Mouse (Mus musculus) intestine, embryonic 15.5 days (tissue): ENCODE results near the gene Cep78. TPM values are rescaled to one million over a fixed set of nuclear protein-coding genes. Genes with fewer than 3 reads are reported as not detected.
"Not testable (repeated sequence)": the region's sequence is repeated elsewhere in the genome, so short reads cannot be mapped to it uniquely, and the experiment has no call there.

Source experiments
- ATAC-seq: fragments of 200-750 bp; cut with Nextera tagmentation; 2 replicates; pipeline ENCODE4 v1.8.0; 2017; ENCODE audit warnings: moderate TSS enrichment, moderate library complexity
- H3K27ac ChIP-seq: fragments of 300-500 bp; sonication (generic); 2 replicates; pipeline ENCODE4 v1.5.1; 2015; ENCODE audit warnings: mild to moderate bottlenecking, inconsistent platforms
- H3K27me3 ChIP-seq: fragments of 300-500 bp; sonication (generic); replicated peaks from 2 replicates; pipeline ENCODE4 v1.6.1; 2015; ENCODE audit warnings: inconsistent platforms
- H3K36me3 ChIP-seq: fragments of 300-500 bp; sonication (generic); 2 replicates; pipeline ENCODE4 v1.6.1; 2015; ENCODE audit warnings: inconsistent platforms
- H3K4me1 ChIP-seq: fragments of 300-500 bp; sonication (generic); replicated peaks from 2 replicates; pipeline ENCODE4 v1.6.1; 2015; ENCODE audit warnings: inconsistent platforms
- H3K4me2 ChIP-seq: fragments of 300-500 bp; sonication (generic); replicated peaks from 2 replicates; pipeline ENCODE4 v1.6.1; 2015; ENCODE audit warnings: mild to moderate bottlenecking, inconsistent platforms
- H3K4me3 ChIP-seq: fragments of 300-500 bp; sonication (generic); replicated peaks from 2 replicates; pipeline ENCODE4 v1.5.1; 2015; ENCODE audit warnings: inconsistent platforms
- H3K9ac ChIP-seq: fragments of 300-500 bp; sonication (generic); 2 replicates; pipeline ENCODE4 v1.6.1; 2015; ENCODE audit warnings: inconsistent platforms
- H3K9me3 ChIP-seq: fragments of 300-500 bp; sonication (generic); 2 replicates; pipeline ENCODE4 v1.6.1; 2016; ENCODE audit warnings: inconsistent platforms
- WGBS: fragments of 180-500 bp; shearing (Covaris S2); methylation state at CpG from one replicate; pipeline ENCODE4 v1.1.7; 2015; 5-methylcytosine and 5-hydroxymethylcytosine counted together
- polyA plus RNA-seq: library from polyadenylated mRNA; unstranded; fragments of >200 nt; fragmentation: Nextera tagmentation; extraction: Ambion mirVana; gene quantifications from 2 replicates; pipeline ENCODE4 v1.2.1, GENCODE M21; 2015

Gene Cep78
- polyA plus RNA-seq = 16.6 and 18.5 TPM in 2 replicates

DNA sequence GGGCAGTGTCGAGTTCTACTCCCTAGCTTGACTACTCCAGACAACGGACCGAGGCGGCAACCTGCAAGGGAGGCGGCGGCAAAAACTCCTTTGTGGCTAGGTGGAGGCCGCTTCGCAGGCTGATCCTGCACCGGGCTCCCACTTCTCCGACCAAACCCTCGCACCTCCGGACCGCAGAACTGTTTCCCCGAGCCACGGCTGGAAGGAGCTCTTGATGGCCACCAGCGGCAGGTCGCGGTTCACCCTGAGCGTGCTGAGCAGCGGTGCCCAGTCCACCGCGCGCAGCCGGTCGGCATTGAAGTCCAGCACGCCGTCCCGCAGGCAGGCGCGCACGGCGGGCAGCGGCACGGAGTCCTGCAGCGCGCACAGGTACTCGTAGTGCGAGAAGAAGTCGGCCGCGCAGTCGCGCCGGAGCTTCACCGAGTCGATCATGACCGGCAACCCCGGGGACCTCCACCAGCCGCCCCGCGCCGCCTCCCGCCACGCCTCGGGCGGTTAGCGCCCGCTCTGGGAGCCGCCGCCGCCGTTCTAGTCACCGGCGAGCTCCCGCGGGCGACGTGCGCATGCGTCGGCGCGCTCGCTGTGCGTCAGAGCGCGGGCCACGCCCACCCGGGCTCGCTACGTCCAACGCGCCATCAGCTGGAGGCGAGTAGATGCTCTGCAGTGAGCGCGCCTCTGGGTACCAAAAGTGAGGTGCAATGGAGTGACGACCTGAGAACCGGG lies at the start of gene Cep78:
Gene Cep78 (minus strand): TSS at position 541 of the 723 bp plus-strand sequence.
- H3K36me3 ChIP-seq = no peaks in the 10 kb centered on the region
- H3K4me1 ChIP-seq = 0 out of 2 replicates have a peak, but pooled peaks cover 7% of the 10 kb centered on the region
- peak within 1 kb of the TSS; percentile 84 for H3K27ac ChIP-seq
- ATAC-seq = peak; percentile 96
- H3K9ac ChIP-seq = peak within 1 kb of the TSS; percentile 80
- H3K9me3 ChIP-seq = no peaks in the 10 kb centered on the region
- peak within 1 kb of the TSS; percentile 85 for H3K4me3 ChIP-seq
- WGBS = under 1% methylated on average over 88 of the region's 88 CpGs
- no peaks in the 10 kb centered on the region for H3K27me3 ChIP-seq
- H3K4me2 ChIP-seq = peak within 1 kb of the TSS; percentile 85

DNA sequence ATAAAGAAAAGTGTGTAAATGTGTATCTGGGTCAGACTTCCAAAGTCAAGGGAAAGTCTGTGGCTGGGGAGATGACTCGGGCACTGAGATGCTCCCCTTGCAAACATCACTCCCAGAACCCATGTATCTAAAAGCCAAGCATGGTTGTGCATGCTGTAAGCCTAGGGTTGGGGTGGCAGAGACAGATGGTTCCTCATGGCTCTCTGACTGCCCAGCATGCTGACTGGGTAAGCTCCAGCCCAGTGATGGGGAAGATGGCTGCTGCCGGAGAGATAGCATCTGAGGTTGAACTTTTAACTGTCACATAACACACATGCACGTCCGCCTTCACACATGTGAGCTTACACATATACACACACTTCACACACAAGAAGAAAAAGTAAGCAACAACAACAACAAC lies 46.5 kb upstream of the Cep78 start:
- no peaks in the 10 kb centered on the region for H3K36me3 ChIP-seq
- ATAC-seq = no peak
- H3K4me1 ChIP-seq = no peaks in the 10 kb centered on the region
- 83% methylated on average over 4 of the region's 4 CpGs for WGBS
- no peak overlapping the region for H3K27ac ChIP-seq
- no peaks in the 10 kb centered on the region for H3K9me3 ChIP-seq
- H3K9ac ChIP-seq = no peak overlapping the region
- H3K4me3 ChIP-seq = no peak overlapping the region
- no peaks in the 10 kb centered on the region for H3K27me3 ChIP-seq
- H3K4me2 ChIP-seq = no peak overlapping the region

DNA sequence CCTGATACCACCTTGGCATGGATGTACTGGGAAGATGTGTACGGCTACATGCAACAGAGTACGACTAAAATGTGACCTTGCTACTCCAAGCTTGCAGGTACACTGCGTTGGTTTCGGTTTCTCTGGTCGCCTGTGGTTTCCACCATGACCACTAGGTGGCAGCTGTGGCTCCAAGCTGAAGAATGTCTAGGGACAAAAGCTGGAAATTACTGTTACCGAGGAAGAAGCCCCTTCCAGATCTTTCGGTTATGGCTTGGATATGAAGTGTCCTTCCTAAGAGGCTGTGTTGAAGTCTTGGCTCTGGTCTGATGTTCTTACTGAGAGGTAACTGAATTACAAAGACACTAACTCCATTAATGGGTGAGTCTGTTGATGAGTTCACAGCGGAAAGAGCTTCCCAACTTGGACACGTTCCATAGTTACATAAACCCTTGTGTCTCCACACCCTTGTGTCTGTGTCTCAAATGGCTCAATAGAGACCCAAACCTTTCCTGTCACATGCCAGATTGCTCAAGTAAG lies 44.5 kb upstream of the Cep78 start:
- not testable (repeated sequence) for H3K27me3 ChIP-seq, H3K36me3 ChIP-seq, H3K9me3 ChIP-seq, H3K27ac ChIP-seq, H3K9ac ChIP-seq, H3K4me1 ChIP-seq
- peak; percentile 83 for ATAC-seq
- H3K4me3 ChIP-seq = peak overlapping the region; percentile 28
- WGBS = 19% methylated on average over 7 of the region's 9 CpGs
- H3K4me2 ChIP-seq = peak overlapping the region; percentile 57

DNA sequence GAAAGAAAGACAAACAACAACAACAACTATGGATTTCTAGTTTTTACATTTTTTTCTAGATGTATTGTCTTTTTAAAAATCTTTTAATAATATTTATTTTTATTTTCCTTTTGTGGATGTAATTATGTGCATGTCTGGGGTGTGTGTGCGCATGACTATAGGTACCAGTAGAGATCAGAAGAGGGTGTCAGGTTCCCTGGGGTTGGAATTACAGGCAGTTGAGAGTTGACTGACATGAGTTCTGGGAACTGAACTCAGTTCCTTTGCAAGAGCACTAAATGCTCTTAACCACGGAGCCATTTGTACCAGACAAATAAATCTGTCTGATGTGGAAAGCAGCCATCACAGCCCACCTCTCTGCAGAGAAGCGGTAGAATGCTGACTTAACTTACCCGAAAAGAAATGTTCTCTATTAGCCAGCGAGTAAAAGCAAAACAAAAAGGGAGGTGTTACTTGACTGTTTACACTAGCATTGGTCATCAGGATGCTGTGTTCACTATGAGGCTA lies 44.0 kb upstream of the Cep78 start:
- Histone ChIP-seq H3K4me3 (peak overlapping the region; percentile 28), H3K9ac (no peak overlapping the region), H3K4me1 (no peaks in the 10 kb centered on the region), H3K4me2 (peak overlapping the region; percentile 57), H3K27ac (no peak overlapping the region), H3K27me3 (no peaks in the 10 kb centered on the region), H3K9me3 (no peaks in the 10 kb centered on the region), H3K36me3 (no peaks in the 10 kb centered on the region)
- 59% methylated on average over 5 of the region's 5 CpGs for WGBS
- ATAC-seq = peak; percentile 47; the same call in 1 of the 2 replicates

DNA sequence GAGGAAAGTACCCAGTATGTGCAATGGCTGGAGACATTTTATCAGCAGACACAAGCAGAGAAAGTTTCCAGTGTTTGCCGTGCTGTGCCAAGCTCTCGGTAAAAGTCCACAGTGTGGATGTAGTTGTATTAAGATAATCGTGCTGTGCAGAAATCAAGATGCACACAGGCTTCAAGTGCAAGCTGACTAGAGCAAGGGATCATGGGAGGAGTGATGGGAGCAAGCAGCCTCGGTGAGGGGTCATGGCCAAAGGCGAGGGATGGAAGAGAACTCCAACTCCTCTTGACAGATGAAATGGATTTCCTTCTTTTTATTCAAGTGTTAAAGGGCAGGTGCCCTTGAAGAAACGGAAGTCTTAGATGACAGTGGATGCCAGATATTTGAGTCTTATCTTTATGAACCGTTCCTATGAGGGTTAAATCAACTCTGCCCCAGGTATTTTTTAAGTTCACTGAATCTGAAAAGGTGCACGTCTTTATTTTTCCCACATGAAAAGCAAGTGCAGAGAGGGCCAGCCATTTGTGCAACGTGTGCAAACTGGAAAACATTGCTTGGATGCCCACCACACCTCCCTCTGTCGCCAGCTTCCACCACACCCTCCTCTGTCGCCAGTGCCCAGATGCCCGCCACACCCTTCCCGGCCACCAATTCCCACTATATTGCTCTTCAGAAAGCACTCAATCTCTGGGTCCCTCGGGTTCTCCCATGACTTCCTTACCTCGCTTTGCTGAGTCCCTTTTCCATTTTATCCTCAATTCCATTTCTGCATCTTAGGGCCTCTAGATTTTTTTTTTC lies 43.3 kb upstream of the Cep78 start:
- no peaks in the 10 kb centered on the region for H3K27me3 ChIP-seq
- no peak overlapping the region for H3K9ac ChIP-seq
- ATAC-seq = no peak
- 82% methylated on average over 15 of the region's 15 CpGs for WGBS
- no peak overlapping the region for H3K4me3 ChIP-seq
- no peaks in the 10 kb centered on the region for H3K9me3 ChIP-seq
- no peak overlapping the region for H3K27ac ChIP-seq
- no peak overlapping the region for H3K4me2 ChIP-seq
- H3K36me3 ChIP-seq = no peaks in the 10 kb centered on the region
- H3K4me1 ChIP-seq = no peaks in the 10 kb centered on the region

DNA sequence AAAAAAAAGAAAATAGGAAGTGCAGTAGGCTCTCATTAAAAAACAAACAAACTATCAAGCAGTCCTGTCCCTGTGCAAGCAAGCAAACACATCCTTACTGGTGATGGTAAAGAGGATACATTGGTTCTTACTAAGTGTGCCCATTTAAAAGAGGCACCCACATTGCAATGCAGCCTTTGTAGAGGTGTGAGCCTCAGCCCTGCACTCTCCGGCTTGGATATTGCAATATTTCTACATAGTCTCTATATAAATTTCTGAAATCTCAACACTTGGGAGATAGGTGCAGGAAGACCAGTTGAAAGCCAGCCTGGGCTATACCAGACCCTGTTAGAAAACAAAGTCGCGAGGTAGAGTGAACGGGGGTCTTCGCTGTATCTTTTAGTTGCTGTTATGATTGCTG lies 41.5 kb upstream of the Cep78 start:
- H3K9me3 ChIP-seq = no peaks in the 10 kb centered on the region
- WGBS = 92% methylated on average over 5 of the region's 5 CpGs
- H3K4me3 ChIP-seq = no peak overlapping the region
- H3K9ac ChIP-seq = no peak overlapping the region
- no peak overlapping the region for H3K4me2 ChIP-seq
- H3K27me3 ChIP-seq = no peaks in the 10 kb centered on the region
- H3K36me3 ChIP-seq = no peaks in the 10 kb centered on the region
- no peak for ATAC-seq
- no peaks in the 10 kb centered on the region for H3K4me1 ChIP-seq
- H3K27ac ChIP-seq = no peak overlapping the region

DNA sequence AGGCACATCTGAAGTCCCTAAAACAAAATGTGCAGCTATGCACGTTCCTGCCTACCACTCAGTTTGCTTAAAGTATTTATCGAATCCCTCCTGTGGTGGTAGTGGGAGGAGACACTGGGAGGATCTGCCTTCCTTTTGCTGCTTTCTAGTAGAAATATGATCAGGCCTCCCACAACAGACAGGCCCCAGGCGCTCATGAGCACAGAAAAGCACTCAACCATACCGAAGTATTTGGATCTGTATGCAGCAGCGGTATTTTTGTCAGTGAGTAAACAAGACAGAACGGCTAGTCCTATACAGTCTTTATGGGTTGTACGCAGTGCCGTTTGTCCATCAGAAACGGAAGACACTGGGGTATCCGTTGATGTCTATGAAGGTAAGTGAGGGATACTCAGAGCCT lies 37.4 kb upstream of the Cep78 start:
- Histone ChIP-seq H3K36me3 (no peaks in the 10 kb centered on the region), H3K9me3 (no peaks in the 10 kb centered on the region), H3K4me2 (no peak overlapping the region; the same call in 1 of the 2 replicates), H3K27me3 (no peaks in the 10 kb centered on the region), H3K27ac (no peak overlapping the region), H3K9ac (no peak overlapping the region), H3K4me3 (no peak overlapping the region), H3K4me1 (no peaks in the 10 kb centered on the region)
- no peak for ATAC-seq
- 59% methylated on average over 10 of the region's 10 CpGs for WGBS

DNA sequence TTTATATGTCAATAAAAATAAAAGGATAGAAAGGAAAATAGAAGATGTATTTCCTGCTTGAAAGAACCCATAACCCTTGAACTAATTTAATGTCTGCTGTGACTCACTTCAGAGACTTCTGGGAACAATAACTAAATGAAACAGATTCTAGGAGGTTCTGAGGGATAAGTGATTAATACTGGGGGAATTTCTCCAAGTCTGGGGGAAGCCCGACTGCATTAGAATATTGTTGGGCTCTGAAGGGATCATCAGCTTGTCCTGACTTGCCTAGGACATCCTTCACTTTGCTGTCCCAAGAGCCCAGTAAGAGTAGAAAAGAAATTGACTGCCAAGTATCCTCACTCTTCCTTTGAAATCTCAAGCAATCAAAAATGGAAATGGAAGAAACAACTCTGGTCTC lies 31.4 kb upstream of the Cep78 start:
- H3K4me1 ChIP-seq = no peaks in the 10 kb centered on the region
- no peak overlapping the region for H3K9ac ChIP-seq
- H3K9me3 ChIP-seq = no peaks in the 10 kb centered on the region
- H3K36me3 ChIP-seq = no peaks in the 10 kb centered on the region
- H3K27me3 ChIP-seq = no peaks in the 10 kb centered on the region
- 55% methylated on average over 1 of the region's 1 CpGs for WGBS
- no peak overlapping the region for H3K27ac ChIP-seq
- ATAC-seq = no peak
- no peak overlapping the region for H3K4me3 ChIP-seq
- no peak overlapping the region for H3K4me2 ChIP-seq

DNA sequence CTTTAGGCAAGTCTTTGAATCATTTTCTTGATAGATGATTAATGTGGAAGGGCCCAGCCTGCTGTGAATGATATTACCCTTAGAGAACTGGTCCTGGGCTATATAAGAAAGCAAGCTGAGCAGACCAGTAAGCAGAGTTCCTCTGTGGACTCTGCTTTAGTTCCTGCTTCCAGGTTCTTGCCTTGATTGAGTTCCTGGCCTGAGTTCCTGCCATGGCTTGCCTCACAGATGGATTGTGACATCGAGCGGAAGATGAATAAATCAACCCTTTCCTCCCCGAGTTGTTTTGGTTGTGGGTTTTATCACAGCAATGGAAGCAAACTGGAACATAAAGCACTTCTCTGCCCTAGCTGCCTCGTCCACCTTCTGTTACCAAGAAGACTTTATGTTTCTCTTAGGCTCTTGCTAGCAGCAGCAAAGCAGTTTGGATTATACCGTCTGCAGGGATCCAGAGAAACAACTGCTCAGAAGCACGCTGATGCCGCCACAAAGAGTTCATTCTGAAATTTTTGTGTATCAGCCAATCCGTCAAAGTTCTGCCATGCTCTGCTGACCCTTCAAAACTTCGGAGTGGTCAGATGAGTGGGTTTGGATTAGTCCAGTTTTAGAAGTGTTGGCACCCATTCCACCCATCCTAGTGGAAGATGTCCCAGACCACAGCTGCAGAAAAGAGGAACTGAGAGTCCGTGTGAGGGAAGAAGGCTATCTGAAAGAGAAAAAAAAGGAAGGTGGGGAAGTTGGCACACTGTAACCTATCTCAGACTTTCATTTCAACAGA lies 30.6 kb upstream of the Cep78 start:
- no peak overlapping the region for H3K4me2 ChIP-seq
- no peaks in the 10 kb centered on the region for H3K27me3 ChIP-seq
- WGBS = 72% methylated on average over 10 of the region's 10 CpGs
- H3K4me1 ChIP-seq = no peaks in the 10 kb centered on the region
- no peak overlapping the region for H3K27ac ChIP-seq
- no peaks in the 10 kb centered on the region for H3K36me3 ChIP-seq
- H3K9me3 ChIP-seq = no peaks in the 10 kb centered on the region
- H3K4me3 ChIP-seq = no peak overlapping the region
- ATAC-seq = no peak
- H3K9ac ChIP-seq = no peak overlapping the region

DNA sequence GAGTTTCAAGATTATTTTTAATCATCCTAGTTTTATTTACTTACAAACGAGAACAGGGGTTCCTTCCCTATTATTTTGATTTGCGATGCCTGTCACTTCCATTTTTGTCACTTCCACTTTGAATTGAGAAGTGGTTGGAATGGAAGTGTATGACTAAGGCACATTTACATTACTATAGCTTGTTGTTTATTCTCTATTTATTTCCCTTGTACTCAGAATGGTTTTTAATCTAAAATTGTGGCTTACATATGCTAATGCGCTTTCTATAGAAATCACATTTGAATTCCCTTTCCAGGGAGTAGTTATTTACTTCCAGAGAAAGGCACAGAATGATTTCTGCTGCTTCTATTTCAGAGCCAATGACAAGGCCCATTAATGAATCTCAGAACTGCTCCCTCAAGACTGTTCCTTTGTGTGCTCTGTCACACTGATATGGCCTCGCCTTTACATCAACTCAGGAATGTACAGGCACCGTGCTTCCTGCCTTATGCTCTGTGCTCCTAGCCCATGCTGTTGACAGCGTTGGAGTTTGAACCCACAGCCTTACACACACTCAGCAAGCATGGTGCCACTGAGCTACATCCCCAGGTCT lies 25.1 kb upstream of the Cep78 start:
- Histone ChIP-seq H3K9me3 (no peaks in the 10 kb centered on the region), H3K36me3 (no peaks in the 10 kb centered on the region), H3K9ac (no peak overlapping the region), H3K4me3 (no peak overlapping the region), H3K4me2 (no peak overlapping the region), H3K27ac (no peak overlapping the region), H3K4me1 (no peaks in the 10 kb centered on the region), H3K27me3 (no peaks in the 10 kb centered on the region)
- WGBS = 72% methylated on average over 6 of the region's 6 CpGs
- ATAC-seq = peak; percentile 56

DNA sequence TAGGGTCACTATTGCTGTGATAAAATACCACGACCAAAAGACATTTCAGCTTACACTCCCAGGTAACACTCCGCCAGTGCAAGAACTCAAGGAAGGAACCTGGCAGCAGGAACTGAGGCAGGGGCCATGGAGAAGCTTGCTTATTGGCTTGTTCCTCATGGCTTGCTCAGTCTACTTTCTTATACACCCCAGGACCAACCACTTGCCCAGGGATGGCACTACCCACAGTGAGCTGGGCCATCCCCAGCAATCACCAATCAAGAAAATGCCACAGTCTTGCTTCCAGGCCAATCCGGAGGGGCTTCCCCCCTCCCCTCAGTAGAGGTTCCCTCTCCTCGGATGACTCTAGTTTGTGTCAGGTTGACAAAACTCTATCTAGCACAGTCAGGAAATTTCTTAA lies 24.3 kb upstream of the Cep78 start:
- H3K4me1 ChIP-seq = no peaks in the 10 kb centered on the region
- H3K36me3 ChIP-seq = no peaks in the 10 kb centered on the region
- no peak overlapping the region for H3K4me2 ChIP-seq
- no peak overlapping the region for H3K27ac ChIP-seq
- no peak overlapping the region for H3K4me3 ChIP-seq
- no peaks in the 10 kb centered on the region for H3K9me3 ChIP-seq
- 78% methylated on average over 4 of the region's 4 CpGs for WGBS
- no peaks in the 10 kb centered on the region for H3K27me3 ChIP-seq
- no peak for ATAC-seq
- H3K9ac ChIP-seq = no peak overlapping the region

DNA sequence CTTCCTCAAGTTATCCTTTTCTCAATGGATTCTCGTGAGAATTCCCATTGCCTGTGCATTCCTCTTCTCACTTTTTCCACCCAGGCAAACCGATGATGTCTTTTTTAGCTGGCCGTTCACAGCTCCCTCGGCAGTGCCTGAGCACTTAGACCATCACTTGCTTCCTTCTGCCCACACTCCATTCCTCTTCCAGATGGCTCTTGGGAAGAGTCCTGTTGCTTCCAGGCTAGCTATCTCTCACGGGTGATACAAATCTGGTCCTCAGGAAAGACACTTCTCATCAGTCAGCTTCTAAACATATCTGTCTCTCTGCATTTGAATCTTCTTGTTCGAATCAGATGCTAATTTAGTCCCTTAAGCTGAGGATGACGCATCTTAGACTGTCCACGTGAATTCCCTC lies 22.3 kb upstream of the Cep78 start:
- 84% methylated on average over 8 of the region's 8 CpGs for WGBS
- Histone ChIP-seq H3K4me3 (no peak overlapping the region), H3K4me2 (no peak overlapping the region), H3K9ac (no peak overlapping the region), H3K27ac (no peak overlapping the region), H3K36me3 (no peaks in the 10 kb centered on the region), H3K27me3 (no peaks in the 10 kb centered on the region), H3K9me3 (no peaks in the 10 kb centered on the region), H3K4me1 (no peaks in the 10 kb centered on the region)
- ATAC-seq = no peak
